Mouse (Mus musculus) megakaryocyte, embryonic 14.5 days (primary cell): ENCODE measurements around the gene Dnah2.

ENCODE experiments used
- FLI1 ChIP-seq: IDR thresholded peaks from 2 replicates; pipeline ENCODE4 v1.6.1; 2012; ENCODE audit warnings: low read length, inconsistent platforms, mixed read lengths
- GATA1 ChIP-seq: IDR thresholded peaks from 3 replicates; pipeline ENCODE4 v1.6.1; 2012; ENCODE audit warnings: mixed read lengths, low read length, inconsistent platforms, borderline replicate concordance

DNA sequence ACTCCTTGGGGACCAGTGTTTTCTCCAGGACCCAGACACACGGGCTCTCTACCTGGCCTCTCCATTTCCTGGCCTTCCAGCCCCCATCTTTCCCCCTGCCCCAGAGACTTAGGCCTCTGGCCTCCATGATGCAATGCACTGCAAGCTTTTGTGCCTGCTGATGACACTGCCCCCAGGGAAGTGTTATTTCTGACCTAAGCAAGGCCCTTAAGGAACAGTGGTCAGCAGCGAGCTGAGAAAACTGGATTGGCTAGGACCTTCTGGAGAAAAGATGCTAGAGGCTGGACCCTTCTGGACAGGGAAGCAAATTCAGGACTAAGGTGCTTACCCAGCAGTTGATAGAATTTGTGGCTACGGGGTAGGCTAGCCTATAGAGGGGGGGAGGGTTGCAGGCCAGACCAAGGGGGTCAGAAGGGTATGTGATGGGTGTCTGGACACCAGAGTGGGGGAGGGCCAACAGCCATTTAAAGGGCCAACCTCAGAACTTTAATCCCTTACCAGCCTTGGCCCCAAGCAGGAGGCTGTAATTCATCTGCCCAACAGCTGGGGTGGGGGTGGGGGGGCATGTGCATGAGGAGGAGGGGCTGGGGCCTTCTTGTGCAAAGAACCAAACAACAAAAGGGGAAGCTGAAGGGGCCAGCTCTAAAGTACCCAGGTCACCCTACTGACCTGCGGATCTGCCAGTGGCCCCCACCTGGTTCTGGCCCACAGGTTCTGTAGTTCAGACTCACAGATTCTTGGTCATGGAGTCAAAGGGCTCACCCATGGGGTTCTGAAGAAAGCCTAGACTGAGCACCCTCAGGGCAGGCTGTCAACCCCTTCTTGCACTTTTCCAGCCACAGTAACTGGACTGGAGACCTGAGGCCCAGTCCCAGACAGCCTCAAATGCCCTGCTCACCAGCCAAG lies 134.2 kb downstream of the Dnah2 start:
- TF ChIP-seq GATA1 (no peak), FLI1 (no peak)
